Mouse (Mus musculus): ENCODE measurements around the gene Kcna10. TPM values are rescaled to one million over a fixed set of nuclear protein-coding genes. Genes with fewer than 3 reads are reported as not detected.

The Kcna10 gene
- polyA plus RNA-seq (2016; fragmentation: Nextera tagmentation; extraction: Ambion mirVana) = not detected in 2 replicates

DNA sequence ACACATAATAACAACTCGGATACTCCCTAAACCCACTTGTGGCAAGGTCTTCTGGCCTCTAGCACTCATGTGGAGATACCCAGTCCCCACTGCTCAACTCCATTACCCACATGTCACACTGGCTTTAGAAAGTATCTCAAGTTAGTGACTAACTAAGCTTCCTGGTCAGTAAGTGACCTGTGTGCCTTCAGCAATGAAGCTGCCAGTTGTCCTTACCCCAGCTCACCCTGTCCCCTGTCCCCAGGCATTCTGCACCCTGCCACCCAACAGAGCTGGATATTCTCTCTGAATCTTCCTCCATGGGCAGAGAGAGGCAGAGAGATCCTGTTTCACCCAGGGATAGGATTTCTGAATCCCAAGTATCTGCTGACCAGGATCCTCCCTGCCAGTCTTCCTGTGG, at the start of gene Kcna10:
Gene Kcna10, plus strand, starts transcription at position 301 of the 400 bp plus-strand sequence.
- H3K4me1 ChIP-seq (replicated peaks) = no peaks in the 10 kb centered on the region
- no peak within 1 kb of the TSS for H3K4me2 ChIP-seq
- H3K9ac ChIP-seq = no peak within 1 kb of the TSS
- no peaks in the 10 kb centered on the region for H3K9me3 ChIP-seq (replicated peaks)
- ATAC-seq (ENCODE audit: insufficient number of reproducible peaks, low FRiP score) = no peak
- WGBS = 57% methylated on average over 1 of the region's 1 CpGs
- no peak within 1 kb of the TSS for H3K4me3 ChIP-seq
- no peaks in the 10 kb centered on the region for H3K36me3 ChIP-seq
- no peak within 1 kb of the TSS for H3K27ac ChIP-seq (ENCODE audit: poor library complexity, severe bottlenecking)
- H3K27me3 ChIP-seq (replicated peaks) = no peaks in the 10 kb centered on the region

DNA sequence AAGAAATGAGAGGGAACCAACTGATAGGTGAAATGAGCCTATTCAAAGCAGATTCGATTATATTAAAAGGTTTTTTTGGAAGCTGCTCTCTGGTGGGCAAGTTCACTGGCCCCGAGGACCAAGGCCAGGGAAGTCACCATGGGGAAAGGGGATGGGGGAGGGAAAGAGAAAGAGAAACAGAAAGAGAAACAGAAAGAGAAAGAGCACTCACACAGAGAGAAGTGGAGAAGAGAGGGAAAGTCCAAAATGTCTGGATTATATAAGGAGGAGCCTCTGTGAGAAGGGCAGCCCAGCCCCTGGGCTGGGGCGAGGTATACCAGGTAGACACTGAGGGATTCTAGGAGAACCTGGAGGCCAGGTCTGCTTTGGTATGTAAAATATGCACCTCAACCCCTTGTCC, 48.4 kb upstream of the Kcna10 start:
- H3K27me3 ChIP-seq (replicated peaks) = no peaks in the 10 kb centered on the region
- 76% methylated on average over 3 of the region's 3 CpGs for WGBS
- H3K4me3 ChIP-seq = no peak overlapping the region
- H3K4me2 ChIP-seq = no peak overlapping the region
- peaks cover 11% of the 10 kb centered on the region for H3K4me1 ChIP-seq (replicated peaks)
- no peak for ATAC-seq (ENCODE audit: insufficient number of reproducible peaks, low FRiP score)
- H3K9me3 ChIP-seq (replicated peaks) = no peaks in the 10 kb centered on the region
- H3K27ac ChIP-seq (ENCODE audit: poor library complexity, severe bottlenecking) = no peak overlapping the region
- no peak overlapping the region for H3K9ac ChIP-seq
- no peaks in the 10 kb centered on the region for H3K36me3 ChIP-seq

DNA sequence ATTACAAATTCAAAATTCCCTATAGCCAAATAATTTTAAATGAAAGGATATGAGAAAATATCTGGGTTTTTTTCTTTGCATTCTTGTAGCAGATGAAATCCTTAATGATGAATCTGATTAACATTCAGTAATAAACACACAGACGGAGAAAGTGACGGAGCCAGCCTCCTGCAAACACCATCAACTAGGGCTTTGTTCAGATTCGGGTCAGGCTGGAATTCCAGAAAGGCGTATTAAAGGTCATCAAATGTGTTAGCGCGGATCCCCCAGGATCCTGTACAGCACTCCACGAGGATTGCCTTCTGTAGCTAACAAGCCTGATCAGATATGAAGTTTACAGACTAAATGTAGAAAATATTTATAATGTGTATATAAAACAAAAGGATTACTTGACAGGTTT, 35.7 kb upstream of the Kcna10 start:
- Histone ChIP-seq H3K27me3 (replicated peaks) (no peaks in the 10 kb centered on the region), H3K9ac (no peak overlapping the region), H3K36me3 (no peaks in the 10 kb centered on the region), H3K9me3 (replicated peaks) (no peaks in the 10 kb centered on the region), H3K4me3 (no peak overlapping the region), H3K4me1 (replicated peaks) (no peaks in the 10 kb centered on the region), H3K27ac (ENCODE audit: poor library complexity, severe bottlenecking) (no peak overlapping the region), H3K4me2 (no peak overlapping the region)
- ATAC-seq (ENCODE audit: insufficient number of reproducible peaks, low FRiP score) = no peak
- 74% methylated on average over 7 of the region's 7 CpGs for WGBS

DNA sequence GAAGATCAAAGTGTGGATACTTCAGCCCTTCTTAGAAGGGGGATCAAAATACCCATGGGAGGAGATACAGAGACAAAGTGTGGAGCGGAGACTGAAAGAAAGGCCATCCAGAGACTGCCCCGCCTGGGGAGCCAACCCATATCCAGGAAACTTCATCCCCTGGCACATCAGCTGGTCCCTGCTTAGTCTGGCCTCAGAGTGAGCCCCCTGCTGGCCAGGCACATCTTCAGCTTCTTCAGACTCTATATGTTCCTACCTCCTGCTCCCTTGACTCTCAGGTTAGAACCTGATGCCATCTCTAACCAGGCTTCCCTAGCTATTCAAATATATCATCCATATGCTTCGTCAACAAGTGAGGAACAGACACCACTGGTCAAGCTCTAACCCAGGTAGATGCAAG, 33.9 kb upstream of the Kcna10 start:
- Histone ChIP-seq H3K4me2 (no peak overlapping the region), H3K4me1 (replicated peaks) (no peaks in the 10 kb centered on the region), H3K9ac (no peak overlapping the region), H3K9me3 (replicated peaks) (no peaks in the 10 kb centered on the region), H3K27me3 (replicated peaks) (no peaks in the 10 kb centered on the region), H3K27ac (ENCODE audit: poor library complexity, severe bottlenecking) (no peak overlapping the region), H3K36me3 (no peaks in the 10 kb centered on the region), H3K4me3 (no peak overlapping the region)
- no peak for ATAC-seq (ENCODE audit: insufficient number of reproducible peaks, low FRiP score)
- WGBS = 57% methylated on average over 3 of the region's 3 CpGs

DNA sequence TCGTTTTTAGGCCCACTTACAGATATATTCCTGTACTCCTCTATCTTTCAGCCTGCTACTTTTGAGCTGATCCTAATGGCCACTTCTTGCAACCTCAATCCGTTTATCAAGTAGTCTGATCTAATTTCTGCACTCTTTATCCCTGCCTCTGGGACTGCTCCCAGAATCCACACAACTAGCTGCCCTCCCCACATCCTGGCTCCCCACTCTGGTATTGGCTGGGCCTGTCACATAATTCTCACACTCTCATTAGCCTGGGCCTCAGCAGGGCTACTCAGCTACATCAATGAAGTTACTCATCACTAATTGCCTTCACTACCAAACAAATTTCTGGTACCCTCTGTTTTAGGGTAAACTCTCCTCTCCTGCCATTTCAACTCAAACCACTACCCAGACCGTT, 32.4 kb upstream of the Kcna10 start:
- H3K9ac ChIP-seq = no peak overlapping the region
- no peak for ATAC-seq (ENCODE audit: insufficient number of reproducible peaks, low FRiP score)
- H3K9me3 ChIP-seq (replicated peaks) = no peaks in the 10 kb centered on the region
- no peak overlapping the region for H3K4me2 ChIP-seq
- 51% methylated on average over 3 of the region's 3 CpGs for WGBS
- H3K27me3 ChIP-seq (replicated peaks) = no peaks in the 10 kb centered on the region
- no peak overlapping the region for H3K4me3 ChIP-seq
- no peak overlapping the region for H3K27ac ChIP-seq (ENCODE audit: poor library complexity, severe bottlenecking)
- no peaks in the 10 kb centered on the region for H3K36me3 ChIP-seq
- no peaks in the 10 kb centered on the region for H3K4me1 ChIP-seq (replicated peaks)

DNA sequence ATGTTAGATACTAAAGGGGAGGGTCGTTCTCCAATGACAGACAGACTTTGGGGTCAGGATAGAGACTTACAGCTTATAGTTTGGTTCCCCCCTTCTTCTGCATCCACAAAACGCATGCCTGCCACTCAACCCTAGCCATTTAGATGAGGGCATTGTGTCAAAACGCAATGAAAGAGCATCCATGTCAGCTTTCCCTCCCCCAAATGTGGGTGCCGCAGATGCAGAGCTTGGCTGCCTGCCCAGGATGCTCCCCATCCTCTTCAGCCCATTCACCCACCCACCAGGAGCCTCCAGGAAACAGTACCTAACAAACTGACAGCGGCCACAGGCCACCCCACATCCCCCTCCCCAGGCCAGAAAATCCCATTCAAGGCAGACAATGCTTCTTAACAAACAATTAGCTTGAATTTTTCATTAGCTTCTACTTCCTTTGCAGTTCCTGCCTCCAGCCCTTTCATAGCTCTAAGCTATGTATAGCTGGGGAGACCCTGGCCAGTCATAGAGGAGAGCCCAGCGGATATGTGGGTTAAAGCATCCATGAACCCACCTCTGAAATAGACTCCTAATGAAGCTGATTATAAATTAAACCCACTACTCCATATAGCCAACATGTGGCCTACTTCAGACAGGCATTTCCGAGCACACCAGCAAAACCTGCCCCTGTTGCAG, 31.9 kb upstream of the Kcna10 start:
- WGBS = 55% methylated on average over 7 of the region's 7 CpGs
- H3K9me3 ChIP-seq (replicated peaks) = no peaks in the 10 kb centered on the region
- no peak overlapping the region for H3K27ac ChIP-seq (ENCODE audit: poor library complexity, severe bottlenecking)
- H3K4me3 ChIP-seq = no peak overlapping the region
- no peaks in the 10 kb centered on the region for H3K36me3 ChIP-seq
- no peaks in the 10 kb centered on the region for H3K4me1 ChIP-seq (replicated peaks)
- H3K27me3 ChIP-seq (replicated peaks) = no peaks in the 10 kb centered on the region
- H3K9ac ChIP-seq = no peak overlapping the region
- no peak for ATAC-seq (ENCODE audit: insufficient number of reproducible peaks, low FRiP score)
- no peak overlapping the region for H3K4me2 ChIP-seq

DNA sequence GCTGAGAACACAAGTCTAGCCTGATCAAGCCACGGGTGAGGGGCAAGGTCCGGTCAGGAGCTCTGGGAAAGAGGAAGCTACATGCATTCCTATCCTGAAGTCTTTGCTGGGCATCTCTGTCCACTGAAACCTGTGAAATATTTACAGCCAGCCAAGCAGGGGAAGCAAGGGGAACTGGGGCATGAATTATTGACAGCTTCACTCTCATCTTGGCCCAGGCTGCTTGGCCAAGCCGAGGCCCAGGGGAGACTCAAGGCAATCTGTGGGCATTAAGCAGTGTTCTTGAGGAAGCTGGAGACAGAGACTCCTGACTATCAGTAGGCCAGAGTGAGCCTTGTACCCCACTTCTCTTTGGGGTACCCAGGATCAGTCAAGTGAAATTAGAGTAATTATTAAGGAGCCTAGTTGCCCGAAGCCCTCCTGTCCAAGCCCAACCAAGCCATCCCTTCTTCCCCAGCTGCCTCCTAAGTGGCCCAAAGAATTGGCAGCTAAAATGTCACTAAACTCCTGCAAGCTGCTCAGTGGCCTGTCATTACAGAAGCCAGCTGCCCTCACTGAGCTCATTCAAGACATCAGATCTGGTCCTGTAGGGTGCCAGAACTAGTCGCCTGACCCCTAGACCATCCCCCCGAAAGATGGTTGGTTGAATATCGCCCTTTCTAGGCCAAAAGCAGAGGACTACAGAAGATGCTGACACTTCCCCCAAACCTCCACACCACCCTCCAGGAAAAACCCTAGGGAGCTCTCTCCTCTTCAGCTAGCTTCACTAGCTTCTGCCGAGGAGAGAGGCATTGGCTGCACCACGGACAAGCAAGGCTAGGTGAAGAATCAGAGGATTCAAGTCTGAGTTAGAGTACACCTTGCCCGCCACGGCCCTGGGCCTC, 28.8 kb upstream of the Kcna10 start:
- Histone ChIP-seq H3K4me1 (replicated peaks) (no peaks in the 10 kb centered on the region), H3K36me3 (no peaks in the 10 kb centered on the region), H3K4me2 (no peak overlapping the region), H3K9me3 (replicated peaks) (no peaks in the 10 kb centered on the region), H3K4me3 (no peak overlapping the region), H3K27me3 (replicated peaks) (peaks cover 5% of the 10 kb centered on the region), H3K9ac (no peak overlapping the region), H3K27ac (ENCODE audit: poor library complexity, severe bottlenecking) (no peak overlapping the region)
- WGBS = 77% methylated on average over 11 of the region's 11 CpGs
- no peak for ATAC-seq (ENCODE audit: insufficient number of reproducible peaks, low FRiP score)

DNA sequence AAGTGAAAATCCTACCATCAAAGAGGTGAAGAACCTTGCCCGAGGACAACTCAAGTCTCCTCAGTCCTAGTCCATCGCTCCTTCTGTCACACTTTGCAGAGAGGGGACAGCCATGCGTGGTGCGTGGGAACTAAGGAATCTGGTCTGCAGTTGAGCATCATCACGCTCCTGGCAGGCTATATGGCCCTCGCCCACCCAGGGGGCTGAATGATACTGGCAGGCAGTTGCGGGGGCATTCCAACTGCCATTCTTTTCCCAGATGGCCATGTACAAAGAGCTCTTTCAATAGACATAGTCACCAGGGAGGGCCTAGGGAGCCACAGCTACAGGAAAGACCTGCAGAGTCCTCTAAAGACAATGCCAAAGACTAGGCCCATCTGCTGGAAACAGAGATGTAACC, 24.0 kb upstream of the Kcna10 start:
- ATAC-seq (ENCODE audit: insufficient number of reproducible peaks, low FRiP score) = no peak
- no peak overlapping the region for H3K4me3 ChIP-seq
- H3K27ac ChIP-seq (ENCODE audit: poor library complexity, severe bottlenecking) = no peak overlapping the region
- no peak overlapping the region for H3K9ac ChIP-seq
- H3K4me1 ChIP-seq (replicated peaks) = 0 out of 2 replicates have a peak, but pooled peaks cover 4% of the 10 kb centered on the region
- H3K36me3 ChIP-seq = no peaks in the 10 kb centered on the region
- peaks cover 30% of the 10 kb centered on the region for H3K27me3 ChIP-seq (replicated peaks)
- 91% methylated on average over 7 of the region's 7 CpGs for WGBS
- H3K9me3 ChIP-seq (replicated peaks) = no peaks in the 10 kb centered on the region
- no peak overlapping the region for H3K4me2 ChIP-seq

DNA sequence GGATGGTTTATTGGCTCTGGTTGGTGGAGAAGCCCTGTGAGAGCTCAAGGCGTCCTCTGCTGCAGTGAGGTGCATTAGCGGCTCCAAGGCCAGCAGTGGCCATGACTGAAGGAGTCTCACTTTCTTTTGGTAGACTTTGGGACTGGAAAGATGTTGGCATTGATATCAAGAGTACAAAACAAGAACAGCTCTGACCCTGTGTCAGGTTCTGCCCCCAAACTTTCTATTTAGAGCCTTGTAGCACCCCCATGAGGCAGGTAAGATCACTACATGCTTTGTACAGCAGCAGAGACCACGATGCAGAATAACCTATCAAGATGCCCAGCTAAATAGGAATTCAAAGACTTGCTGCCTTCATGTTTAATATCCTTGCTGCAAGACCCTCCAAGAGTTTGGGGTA, 23.4 kb upstream of the Kcna10 start:
- no peaks in the 10 kb centered on the region for H3K9me3 ChIP-seq (replicated peaks)
- H3K27ac ChIP-seq (ENCODE audit: poor library complexity, severe bottlenecking) = no peak overlapping the region
- 55% methylated on average over 3 of the region's 3 CpGs for WGBS
- H3K4me3 ChIP-seq = no peak overlapping the region
- peaks cover 31% of the 10 kb centered on the region for H3K27me3 ChIP-seq (replicated peaks)
- no peak for ATAC-seq (ENCODE audit: insufficient number of reproducible peaks, low FRiP score)
- no peak overlapping the region for H3K9ac ChIP-seq
- H3K4me2 ChIP-seq = peak overlapping the region; percentile 68
- no peaks in the 10 kb centered on the region for H3K36me3 ChIP-seq
- H3K4me1 ChIP-seq (replicated peaks) = 0 out of 2 replicates have a peak, but pooled peaks cover 4% of the 10 kb centered on the region

DNA sequence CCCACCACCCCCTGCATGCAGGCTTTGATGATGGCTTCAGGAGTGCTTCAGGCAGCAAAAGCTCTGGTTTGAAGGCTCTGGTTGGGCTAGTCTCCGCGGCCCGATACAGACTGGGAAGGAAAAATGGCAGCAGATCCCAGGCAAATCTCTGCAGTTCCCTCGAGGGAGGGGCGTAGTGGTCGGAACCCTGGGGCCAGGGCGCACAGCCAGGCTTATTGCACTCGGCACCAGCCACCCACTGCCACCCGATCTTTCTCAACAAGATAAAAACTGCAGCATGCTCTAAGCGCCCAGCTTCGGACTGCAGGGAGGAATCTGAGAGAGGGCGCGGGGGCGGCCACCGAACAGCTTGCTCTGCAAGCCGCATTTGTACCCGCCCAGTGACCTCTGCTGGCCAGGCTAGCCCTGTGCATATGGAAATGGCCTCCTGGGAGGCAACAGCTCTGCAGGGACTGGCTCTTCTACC, 23.0 kb upstream of the Kcna10 start:
- H3K4me1 ChIP-seq (replicated peaks) = 0 out of 2 replicates have a peak, but pooled peaks cover 4% of the 10 kb centered on the region
- H3K27me3 ChIP-seq (replicated peaks) = peaks cover 33% of the 10 kb centered on the region
- no peak overlapping the region for H3K9ac ChIP-seq
- no peaks in the 10 kb centered on the region for H3K36me3 ChIP-seq
- ATAC-seq (ENCODE audit: insufficient number of reproducible peaks, low FRiP score) = no peak; the same call in 1 of the 2 replicates
- H3K4me2 ChIP-seq = peak overlapping the region; percentile 68
- no peak overlapping the region for H3K27ac ChIP-seq (ENCODE audit: poor library complexity, severe bottlenecking)
- peak overlapping the region; percentile 33 for H3K4me3 ChIP-seq
- 3% methylated on average over 17 of the region's 17 CpGs for WGBS
- H3K9me3 ChIP-seq (replicated peaks) = no peaks in the 10 kb centered on the region

DNA sequence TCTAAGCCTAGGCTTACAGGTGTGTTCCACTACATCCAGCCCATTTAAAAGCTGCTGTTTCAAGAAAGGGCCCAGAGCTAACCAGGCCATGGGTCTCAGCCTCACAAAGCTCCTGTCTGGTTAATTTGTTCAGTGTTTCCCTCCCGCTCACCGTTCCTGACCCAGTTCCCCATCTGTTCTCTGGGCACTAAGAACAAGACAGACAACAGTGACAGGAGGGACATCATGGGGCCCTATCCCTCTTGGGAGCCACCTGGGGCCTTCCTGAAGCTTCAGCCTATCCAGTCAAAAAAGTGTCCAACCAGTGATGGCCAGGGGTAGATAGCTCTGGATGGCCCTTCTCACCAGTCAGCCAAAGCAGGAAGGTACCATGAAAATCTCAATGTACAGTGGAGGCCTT, 20.1 kb upstream of the Kcna10 start:
- 79% methylated on average over 2 of the region's 2 CpGs for WGBS

More for the DNA sequence above, 20.1 kb upstream of the Kcna10 start:
- ATAC-seq (ENCODE audit: insufficient number of reproducible peaks, low FRiP score) = no peak
- Histone ChIP-seq H3K4me3 (no peak overlapping the region), H3K4me1 (replicated peaks) (0 out of 2 replicates have a peak, but pooled peaks cover 4% of the 10 kb centered on the region), H3K27ac (ENCODE audit: poor library complexity, severe bottlenecking) (no peak overlapping the region), H3K9ac (no peak overlapping the region), H3K4me2 (no peak overlapping the region), H3K36me3 (no peaks in the 10 kb centered on the region), H3K27me3 (replicated peaks) (peaks cover 33% of the 10 kb centered on the region), H3K9me3 (replicated peaks) (no peaks in the 10 kb centered on the region)

Data from heart, embryonic 12.5 days (tissue).